Mouse (Mus musculus): Measurements from ENCODE around the gene Sh3kbp1.

- TF ChIP-seq CTCF (IDR thresholded peaks at IDR 0.05; ENCODE audit: low read depth) (no peak), EP300 (IDR thresholded peaks at IDR 0.05; ENCODE audit: low read depth) (no peak)
Measured at GRCm38 (mm10) chrX:159769773-159770172, 142.7 kb downstream of the Sh3kbp1 start.

Data from heart, postnatal 0 days (tissue).